Mouse (Mus musculus) embryonic fibroblast, embryonic 13.5 days (primary cell): ENCODE results near the gene Hcn1.

Experiments
- CTCF ChIP-seq: IDR thresholded peaks from 2 replicates; pipeline ENCODE4 v1.5.1; 2011; ENCODE audit warnings: mild to moderate bottlenecking, control low read depth, low read length, moderate library complexity, borderline replicate concordance; ENCODE audit not compliant: insufficient read depth
- POLR2A ChIP-seq: IDR thresholded peaks from 2 replicates; pipeline ENCODE4 v1.6.1; 2011; ENCODE audit warnings: low read depth, mild to moderate bottlenecking, control low read depth, low read length, moderate library complexity

- TF ChIP-seq POLR2A (no peak), CTCF (no peak)
Measured at GRCm38 (mm10) chr13:117705573-117705972, 103.5 kb downstream of the Hcn1 start.
